Mouse (Mus musculus) cerebellum, adult 2 months (tissue): ENCODE measurements around the gene Ghrh. TPM values are rescaled to one million over a fixed set of nuclear protein-coding genes. Genes with fewer than 3 reads are reported as not detected.

Experiments used
- DNase-seq, 2 experiments: peaks; one replicate each; pipeline ENCODE4 v3.0.0; 2021
- H3K27ac ChIP-seq: fragments of 200-500 bp; 2 replicates; pipeline ENCODE4 v1.5.1; 2012; ENCODE audit warnings: low read length, control low read depth, inconsistent platforms; ENCODE audit not compliant: insufficient read depth
- H3K27me3 ChIP-seq: fragments of 200-500 bp; 2 replicates; pipeline ENCODE4 v1.6.1; 2012; ENCODE audit warnings: inconsistent platforms, mild to moderate bottlenecking, low read length, moderate library complexity; ENCODE audit not compliant: control insufficient read depth, insufficient read depth
- H3K4me1 ChIP-seq: fragments of 200-500 bp; 2 replicates; pipeline ENCODE4 v1.6.1; 2011; ENCODE audit warnings: low read length; ENCODE audit not compliant: control insufficient read depth, insufficient read depth
- H3K4me3 ChIP-seq: fragments of 200-500 bp; replicated peaks from 2 replicates; pipeline ENCODE3; 2011; ENCODE audit warnings: mild to moderate bottlenecking, low read depth, low read length, control low read depth; ENCODE audit not compliant: insufficient read depth
- CTCF ChIP-seq: fragments of 200-500 bp; IDR thresholded peaks from 2 replicates; pipeline ENCODE4 v1.5.1; 2011; ENCODE audit warnings: low read depth, mild to moderate bottlenecking, control low read depth, low read length, moderate library complexity, borderline replicate concordance; ENCODE audit not compliant: insufficient read depth
- POLR2A ChIP-seq: fragments of 200-500 bp; IDR thresholded peaks from 2 replicates; pipeline ENCODE4 v1.6.1; 2011; ENCODE audit warnings: low read length, control low read depth, borderline replicate concordance; ENCODE audit not compliant: insufficient read depth
- WGBS: fragments of 180-500 bp; shearing (Covaris S2); methylation state at CpG from one replicate; pipeline ENCODE4 v1.1.7; 2018; 5-methylcytosine and 5-hydroxymethylcytosine counted together
- polyA plus RNA-seq: library from polyadenylated mRNA; depleted of rRNA; stranded (reverse); fragments of >200 nt; gene quantifications from 2 replicates; pipeline ENCODE4 v1.2.3, GENCODE M21; 2012

Gene Ghrh
- polyA plus RNA-seq, 1 experiment: 0.28 TPM

DNA sequence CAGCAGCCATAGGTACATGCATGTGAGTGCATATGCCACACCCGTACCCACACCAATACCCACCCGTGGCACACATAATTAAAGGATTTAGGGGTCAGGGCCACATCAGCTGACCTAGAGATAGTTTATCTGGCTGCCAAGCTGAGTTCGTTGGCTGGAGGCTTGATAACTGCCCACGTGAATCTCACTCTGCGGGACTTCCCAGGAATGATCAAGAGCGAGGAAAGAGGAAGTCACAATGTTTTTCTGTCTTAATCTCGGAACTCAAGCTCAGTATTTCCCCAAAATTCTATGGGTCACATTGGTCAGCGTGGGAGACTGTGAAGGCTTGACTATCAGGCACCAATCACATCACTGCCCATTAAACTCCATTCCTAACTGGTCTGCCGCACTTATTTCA lies 19.5 kb upstream of the Ghrh start:
- H3K4me3 ChIP-seq: no peak overlapping the region
- WGBS: 91% methylated on average over 9 of the region's 9 CpGs
- H3K27ac ChIP-seq: no peak overlapping the region
- no peak for TF ChIP-seq CTCF
- TF ChIP-seq POLR2A: no peak
- H3K27me3 ChIP-seq: no peaks in the 10 kb centered on the region
- no peaks in the 10 kb centered on the region; the same call in 1 of the 2 replicates for H3K4me1 ChIP-seq
- DNase-seq: no peak

DNA sequence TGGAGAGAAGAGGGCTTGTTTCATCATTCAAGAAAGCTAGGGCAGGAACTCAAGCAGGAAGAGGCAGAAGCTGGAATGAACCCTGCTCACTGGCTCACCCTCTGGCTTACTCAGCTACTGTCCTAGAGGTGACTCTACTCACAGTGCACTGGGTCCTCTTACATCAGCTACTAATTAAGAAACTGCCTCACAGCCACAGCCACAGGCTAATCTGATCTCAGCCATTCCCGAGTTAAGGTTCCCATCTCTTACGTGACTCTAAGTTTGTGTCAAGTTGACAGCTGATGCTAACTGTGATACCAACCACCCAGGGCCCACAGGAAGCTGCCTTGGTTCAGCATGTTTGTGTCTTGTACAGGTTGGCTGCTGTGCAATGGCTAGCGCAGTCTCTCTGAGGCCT lies 15.7 kb upstream of the Ghrh start:
- H3K4me1 ChIP-seq: no peaks in the 10 kb centered on the region; the same call in 1 of the 2 replicates
- no peak overlapping the region for H3K27ac ChIP-seq
- no peak for DNase-seq
- no peak overlapping the region for H3K4me3 ChIP-seq
- WGBS: 96% methylated on average over 3 of the region's 3 CpGs
- TF ChIP-seq POLR2A: no peak
- no peak for TF ChIP-seq CTCF
- H3K27me3 ChIP-seq: no peaks in the 10 kb centered on the region

DNA sequence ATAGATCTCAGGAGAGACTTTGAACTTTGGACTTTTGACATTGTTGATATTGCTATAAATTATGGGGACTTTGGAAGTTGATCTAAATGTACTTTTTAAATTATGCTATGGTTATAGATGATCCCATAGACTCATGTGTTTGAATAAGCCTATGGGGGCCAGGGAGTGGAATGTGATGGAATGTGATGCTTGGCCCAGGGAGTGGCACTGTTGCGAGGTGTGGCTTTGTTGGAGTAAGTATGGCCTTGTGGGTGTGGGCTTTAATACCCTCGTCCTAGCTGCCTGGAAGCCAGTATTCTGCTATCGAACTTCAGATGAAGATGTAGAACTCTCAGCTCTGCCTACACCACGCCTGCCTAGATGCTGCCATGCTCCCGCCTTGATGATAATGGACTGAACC lies 12.7 kb upstream of the Ghrh start:
- H3K4me3 ChIP-seq: no peak overlapping the region
- TF ChIP-seq CTCF: no peak
- no peak for TF ChIP-seq POLR2A
- H3K27me3 ChIP-seq: no peaks in the 10 kb centered on the region
- DNase-seq: no peak
- WGBS: 84% methylated on average over 5 of the region's 5 CpGs
- no peak overlapping the region for H3K27ac ChIP-seq
- H3K4me1 ChIP-seq: no peaks in the 10 kb centered on the region

GRCm38 (mm10) chr2:157354106-157354505 lies 6.8 kb upstream of the Ghrh start:
- Histone ChIP-seq H3K4me3 (no peak overlapping the region), H3K4me1 (no peaks in the 10 kb centered on the region), H3K27me3 (no peaks in the 10 kb centered on the region), H3K27ac (no peak overlapping the region)
- TF ChIP-seq POLR2A (no peak), CTCF (no peak)
- DNase-seq: no peak
- WGBS: 26% methylated on average over 3 of the region's 3 CpGs

- TF ChIP-seq POLR2A: no peak
- TF ChIP-seq CTCF: no peak
- no peaks in the 10 kb centered on the region for H3K4me1 ChIP-seq
- H3K27me3 ChIP-seq: no peaks in the 10 kb centered on the region
- no peak for DNase-seq
- WGBS: 83% methylated on average over 4 of the region's 4 CpGs
- H3K27ac ChIP-seq: no peak overlapping the region
- H3K4me3 ChIP-seq: no peak overlapping the region
Observed at GRCm38 (mm10) chr2:157353183-157353582, 5.9 kb upstream of the Ghrh start.

DNA sequence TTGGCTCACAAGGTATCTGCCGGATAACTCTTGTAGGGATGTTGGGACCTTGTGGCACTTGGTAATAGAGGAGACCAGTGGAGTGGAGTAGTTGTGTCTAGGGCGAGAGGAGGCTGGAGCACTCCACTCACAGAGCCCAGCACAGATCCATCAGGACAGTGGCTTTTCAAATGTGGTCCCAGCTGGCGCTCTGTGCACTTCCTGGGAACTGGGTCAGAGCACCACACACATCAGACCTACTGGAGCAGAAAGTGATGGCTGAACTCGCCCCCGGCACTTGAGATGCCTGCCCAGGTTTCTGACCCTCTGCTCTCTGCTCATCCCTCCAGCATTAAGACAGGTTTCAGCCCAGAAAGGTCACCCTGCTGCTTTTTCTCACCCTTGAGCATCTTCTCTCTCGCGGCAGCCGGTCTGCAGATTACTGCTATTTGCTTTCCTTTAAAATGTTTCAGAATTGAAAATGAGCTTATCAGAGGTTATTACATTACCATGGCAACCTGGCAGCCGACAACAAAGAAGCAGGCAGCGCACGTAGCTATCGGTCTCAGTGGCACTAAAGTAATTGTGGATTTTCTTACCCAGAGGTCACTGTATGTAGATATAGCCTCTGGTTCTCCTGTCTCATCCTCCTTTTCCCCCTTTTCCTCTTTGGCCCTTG lies 1.9 kb upstream of the Ghrh start:
- Histone ChIP-seq H3K4me3 (no peak overlapping the region), H3K27ac (0 out of 2 replicates have a peak overlapping the region, but pooled peaks have one; percentile 36), H3K4me1 (no peaks in the 10 kb centered on the region; the same call in none of the 2 replicates), H3K27me3 (no peaks in the 10 kb centered on the region)
- peak in 1 of 2 experiments; percentile 50 for DNase-seq
- WGBS: 56% methylated on average over 12 of the region's 12 CpGs
- no peak for TF ChIP-seq CTCF
- TF ChIP-seq POLR2A: no peak

- Histone ChIP-seq H3K4me1 (no peaks in the 10 kb centered on the region; the same call in none of the 2 replicates), H3K27ac (no peak overlapping the region), H3K4me3 (no peak overlapping the region), H3K27me3 (no peaks in the 10 kb centered on the region)
- 89% methylated on average over 6 of the region's 6 CpGs for WGBS
- no peak for TF ChIP-seq POLR2A
- TF ChIP-seq CTCF: no peak
- DNase-seq: no peak
Observed at GRCm38 (mm10) chr2:157343337-157343736, 4.0 kb downstream of the Ghrh start.

GRCm38 (mm10) chr2:157342328-157342926 lies 4.9 kb downstream of the Ghrh start:
- Histone ChIP-seq H3K4me1 (no peaks in the 10 kb centered on the region; the same call in 1 of the 2 replicates), H3K27me3 (no peaks in the 10 kb centered on the region), H3K27ac (no peak overlapping the region), H3K4me3 (no peak overlapping the region)
- DNase-seq: no peak
- TF ChIP-seq CTCF: no peak
- no peak for TF ChIP-seq POLR2A
- 44% methylated on average over 5 of the region's 5 CpGs for WGBS
